Mouse (Mus musculus) lung, embryonic 16.5 days (tissue): ENCODE measurements at regions not wholly inside any gene's neighbourhood (a gene's known extent, or its start where the extent isn't known, plus 50 kb on each side); places are given as distances from the start of the nearest gene placed in this dataset.

ENCODE experiments used
- ATAC-seq: fragments of 200-750 bp; cut with Nextera tagmentation; 2 replicates; pipeline ENCODE4 v1.8.0; 2017; ENCODE audit warnings: low read depth, mild to moderate bottlenecking, moderate library complexity
- H3K27ac ChIP-seq: fragments of 300-500 bp; sonication (generic); 2 replicates; pipeline ENCODE4 v1.5.1; 2014; ENCODE audit warnings: mild to moderate bottlenecking, control low read depth, low read length
- H3K27me3 ChIP-seq: fragments of 300-500 bp; sonication (generic); 2 replicates; pipeline ENCODE4 v1.6.1; 2014; ENCODE audit warnings: low read depth, low read length, mixed read lengths; ENCODE audit not compliant: control insufficient read depth, insufficient read depth
- H3K36me3 ChIP-seq: fragments of 300-500 bp; sonication (generic); 2 replicates; pipeline ENCODE4 v1.6.1; 2014; ENCODE audit warnings: low read length; ENCODE audit not compliant: control insufficient read depth, insufficient read depth
- H3K4me1 ChIP-seq: fragments of 300-500 bp; sonication (generic); replicated peaks from 2 replicates; pipeline ENCODE4 v1.6.1; 2014; ENCODE audit warnings: low read length, mixed read lengths; ENCODE audit not compliant: control insufficient read depth, insufficient read depth
- H3K4me2 ChIP-seq: fragments of 300-500 bp; sonication (generic); 2 replicates; pipeline ENCODE4 v1.6.1; 2014; ENCODE audit warnings: low read depth, low read length, control low read depth
- H3K4me3 ChIP-seq: fragments of 300-500 bp; sonication (generic); 2 replicates; pipeline ENCODE4 v1.5.1; 2014; ENCODE audit warnings: mild to moderate bottlenecking, low read length, control low read depth
- H3K9ac ChIP-seq: fragments of 300-500 bp; sonication (generic); 2 replicates; pipeline ENCODE4 v1.6.1; 2014; ENCODE audit warnings: low read length, control low read depth
- H3K9me3 ChIP-seq: fragments of 300-500 bp; sonication (generic); 2 replicates; pipeline ENCODE4 v1.6.1; 2016; ENCODE audit warnings: low read length; ENCODE audit not compliant: control insufficient read depth
- WGBS: fragments of 180-500 bp; shearing (Covaris S2); extraction: QIAGEN DNeasy Blood & Tissue Kit; methylation state at CpG from one replicate; pipeline ENCODE4 v1.1.7; 2014; 5-methylcytosine and 5-hydroxymethylcytosine counted together

GRCm38 (mm10) chr8:86368062-86368461 lies 212.4 kb downstream of the Abcc12 start:
- 56% methylated on average over 5 of the region's 5 CpGs for WGBS
- no peak overlapping the region for H3K27ac ChIP-seq
- no peaks in the 10 kb centered on the region for H3K4me1 ChIP-seq
- H3K4me2 ChIP-seq: no peak overlapping the region
- H3K4me3 ChIP-seq: no peak overlapping the region
- no peaks in the 10 kb centered on the region for H3K36me3 ChIP-seq
- ATAC-seq: no peak
- no peak overlapping the region for H3K9ac ChIP-seq
- H3K9me3 ChIP-seq: no peaks in the 10 kb centered on the region
- H3K27me3 ChIP-seq: no peaks in the 10 kb centered on the region

DNA sequence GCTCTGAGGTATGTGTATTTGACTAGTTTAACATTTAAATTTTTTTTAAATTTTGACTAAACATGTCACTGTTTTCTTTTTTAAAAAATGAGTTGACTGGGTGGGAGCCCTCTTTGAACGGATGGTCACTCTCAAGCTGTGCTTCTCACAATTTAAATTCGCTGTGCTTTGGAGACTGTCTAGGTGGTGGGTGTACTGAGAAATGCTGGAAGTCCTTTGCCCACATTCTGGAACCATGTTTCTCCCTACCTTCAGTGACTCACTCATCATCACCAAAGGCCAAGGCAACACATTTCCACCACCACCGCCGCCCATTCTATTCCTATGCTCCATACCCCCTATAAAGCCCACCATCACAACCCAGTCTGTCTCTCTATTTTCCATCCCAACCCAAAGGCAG lies 213.8 kb downstream of the Abcc12 start:
- 95% methylated on average over 4 of the region's 4 CpGs for WGBS
- no peaks in the 10 kb centered on the region for H3K27me3 ChIP-seq
- H3K9ac ChIP-seq: no peak overlapping the region
- no peak for ATAC-seq
- no peak overlapping the region for H3K4me3 ChIP-seq
- no peaks in the 10 kb centered on the region for H3K9me3 ChIP-seq
- H3K36me3 ChIP-seq: no peaks in the 10 kb centered on the region
- no peaks in the 10 kb centered on the region for H3K4me1 ChIP-seq
- no peak overlapping the region for H3K4me2 ChIP-seq
- no peak overlapping the region for H3K27ac ChIP-seq

- Histone ChIP-seq H3K4me1 (no peaks in the 10 kb centered on the region), H3K4me3 (no peak overlapping the region), H3K27ac (no peak overlapping the region), H3K4me2 (no peak overlapping the region), H3K27me3 (no peaks in the 10 kb centered on the region), H3K9ac (no peak overlapping the region), H3K9me3 (no peaks in the 10 kb centered on the region), H3K36me3 (no peaks in the 10 kb centered on the region)
- no peak for ATAC-seq
- WGBS: 76% methylated on average over 5 of the region's 5 CpGs
Measured at GRCm38 (mm10) chr8:86365726-86366125, 214.8 kb downstream of the Abcc12 start.

- Histone ChIP-seq H3K9me3 (no peaks in the 10 kb centered on the region), H3K4me1 (no peaks in the 10 kb centered on the region), H3K9ac (no peak overlapping the region), H3K27ac (no peak overlapping the region), H3K27me3 (no peaks in the 10 kb centered on the region), H3K4me3 (no peak overlapping the region), H3K4me2 (no peak overlapping the region), H3K36me3 (no peaks in the 10 kb centered on the region)
- ATAC-seq: no peak
- WGBS: 36% methylated on average over 2 of the region's 2 CpGs
Measured at GRCm38 (mm10) chr8:86364898-86365297, 215.6 kb downstream of the Abcc12 start.

DNA sequence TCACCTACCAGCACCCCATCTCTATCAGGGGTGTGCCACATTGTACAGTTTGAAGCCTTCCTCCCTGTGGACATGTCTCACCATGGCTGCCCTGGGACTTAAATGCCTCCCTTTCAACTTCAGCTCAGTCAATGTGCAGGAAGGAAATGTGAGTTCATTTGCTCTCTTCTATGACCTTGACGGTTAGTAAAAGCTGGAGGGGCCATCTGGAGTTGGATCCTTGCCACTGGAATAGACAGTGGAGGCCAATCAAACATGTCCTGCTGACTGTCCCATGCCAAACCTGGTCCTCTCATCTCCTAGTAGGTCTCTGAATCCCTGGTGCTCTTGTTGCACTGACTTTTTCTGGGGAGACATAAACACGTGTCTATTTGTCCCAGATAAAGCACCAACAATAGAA lies 220.2 kb downstream of the Abcc12 start:
- 42% methylated on average over 2 of the region's 2 CpGs for WGBS
- H3K36me3 ChIP-seq: no peaks in the 10 kb centered on the region
- H3K9me3 ChIP-seq: no peaks in the 10 kb centered on the region
- H3K27ac ChIP-seq: no peak overlapping the region
- H3K4me1 ChIP-seq: no peaks in the 10 kb centered on the region
- no peaks in the 10 kb centered on the region for H3K27me3 ChIP-seq
- no peak for ATAC-seq
- no peak overlapping the region for H3K4me3 ChIP-seq
- no peak overlapping the region for H3K9ac ChIP-seq
- H3K4me2 ChIP-seq: no peak overlapping the region

- H3K4me2 ChIP-seq: no peak overlapping the region
- no peak for ATAC-seq
- no peaks in the 10 kb centered on the region for H3K36me3 ChIP-seq
- H3K4me3 ChIP-seq: no peak overlapping the region
- 6% methylated on average over 3 of the region's 3 CpGs for WGBS
- H3K4me1 ChIP-seq: no peaks in the 10 kb centered on the region
- H3K27ac ChIP-seq: no peak overlapping the region
- no peaks in the 10 kb centered on the region for H3K27me3 ChIP-seq
- H3K9me3 ChIP-seq: no peaks in the 10 kb centered on the region
- H3K9ac ChIP-seq: no peak overlapping the region
Measured at GRCm38 (mm10) chr8:86359518-86359917, 221.0 kb downstream of the Abcc12 start.

DNA sequence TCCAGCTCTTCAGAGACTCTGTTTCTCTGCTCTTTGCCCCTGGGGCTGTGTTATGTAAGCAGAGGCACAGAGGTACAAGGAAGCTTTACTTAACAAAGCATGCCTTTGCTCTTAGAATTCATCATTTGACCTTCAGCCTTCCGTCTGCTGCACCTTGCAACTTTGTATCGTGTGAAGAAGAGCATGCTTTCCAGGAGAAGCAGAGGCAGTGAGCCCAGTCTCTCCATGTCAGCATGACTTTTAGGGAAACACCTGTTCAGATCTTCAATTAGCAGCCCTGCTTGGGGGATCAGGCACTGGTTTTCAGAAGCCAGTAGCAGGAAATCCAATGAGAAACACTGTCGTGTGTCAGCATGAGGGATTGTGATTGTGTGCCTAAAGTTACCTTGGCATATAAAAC lies 226.7 kb downstream of the Abcc12 start:
- H3K27me3 ChIP-seq: no peaks in the 10 kb centered on the region
- H3K4me1 ChIP-seq: no peaks in the 10 kb centered on the region
- ATAC-seq: no peak
- no peak overlapping the region for H3K4me2 ChIP-seq
- H3K9me3 ChIP-seq: no peaks in the 10 kb centered on the region
- no peak overlapping the region for H3K4me3 ChIP-seq
- no peaks in the 10 kb centered on the region for H3K36me3 ChIP-seq
- no peak overlapping the region for H3K9ac ChIP-seq
- H3K27ac ChIP-seq: no peak overlapping the region
- WGBS: 66% methylated on average over 3 of the region's 3 CpGs

DNA sequence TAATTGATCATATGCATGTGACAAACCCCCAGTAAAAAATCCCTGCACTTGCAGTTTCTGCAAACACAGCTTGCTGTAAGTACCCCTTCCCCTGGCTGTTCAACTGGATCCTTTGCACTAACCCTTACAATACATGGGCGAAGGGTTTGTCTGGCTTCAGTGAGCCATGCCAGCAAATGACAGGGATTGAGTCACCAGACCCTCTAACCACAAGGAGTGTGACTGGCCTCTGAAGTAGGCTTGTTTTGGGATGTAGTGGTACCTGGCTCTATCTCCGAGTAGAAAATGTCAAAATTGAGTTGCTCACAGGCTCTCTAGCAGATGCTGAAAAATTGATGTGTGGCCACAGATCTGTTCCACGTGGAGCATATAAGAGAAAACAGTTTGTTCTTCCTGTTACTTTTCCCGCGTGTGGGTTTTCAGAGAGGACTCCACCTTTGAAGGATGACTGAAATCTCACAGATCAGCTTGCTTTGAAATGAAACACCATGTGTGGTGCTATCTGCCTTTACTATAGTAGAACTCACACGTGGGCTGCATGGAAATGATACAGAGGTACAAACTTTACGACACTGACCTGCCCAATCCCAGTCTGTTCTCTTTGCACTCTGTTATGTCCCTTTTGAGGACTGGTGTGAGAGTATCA lies 228.8 kb downstream of the Abcc12 start:
- no peak overlapping the region for H3K4me2 ChIP-seq

DNA sequence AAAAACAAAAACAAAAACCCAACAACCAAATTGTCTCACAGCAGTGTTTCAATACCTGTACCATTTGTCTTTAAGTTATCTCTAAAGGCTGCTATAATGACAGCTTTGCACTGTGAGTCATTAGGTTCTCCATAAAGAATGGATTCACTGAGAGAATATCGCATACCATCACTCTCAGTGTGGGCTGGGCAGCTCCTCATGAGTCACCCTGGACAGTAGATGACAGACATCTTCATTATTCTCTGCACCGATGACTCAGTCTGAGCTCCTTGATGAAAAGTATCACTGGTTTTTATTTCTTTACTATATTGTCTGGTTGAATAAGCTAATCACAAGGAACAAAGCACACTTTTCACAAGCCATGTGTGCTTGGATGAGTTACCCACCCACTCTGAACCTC lies 230.4 kb downstream of the Abcc12 start:
- H3K4me1 ChIP-seq: no peaks in the 10 kb centered on the region
- H3K9me3 ChIP-seq: peaks cover 4% of the 10 kb centered on the region; the same call in 1 of the 2 replicates
- H3K27ac ChIP-seq: no peak overlapping the region
- H3K4me3 ChIP-seq: no peak overlapping the region
- H3K36me3 ChIP-seq: no peaks in the 10 kb centered on the region
- ATAC-seq: no peak
- H3K4me2 ChIP-seq: no peak overlapping the region
- H3K9ac ChIP-seq: no peak overlapping the region
- H3K27me3 ChIP-seq: no peaks in the 10 kb centered on the region
- 81% methylated on average over 2 of the region's 2 CpGs for WGBS

More for the DNA sequence above, 228.8 kb downstream of the Abcc12 start:
- Histone ChIP-seq H3K9me3 (peaks cover 4% of the 10 kb centered on the region; the same call in 1 of the 2 replicates), H3K4me1 (no peaks in the 10 kb centered on the region), H3K9ac (no peak overlapping the region), H3K27ac (no peak overlapping the region), H3K36me3 (no peaks in the 10 kb centered on the region), H3K4me3 (no peak overlapping the region), H3K27me3 (no peaks in the 10 kb centered on the region)
- WGBS: 80% methylated on average over 7 of the region's 7 CpGs
- no peak for ATAC-seq
